Comparison of ENCODE assay signal across 8 mouse cellular contexts in the genomic region with DNA sequence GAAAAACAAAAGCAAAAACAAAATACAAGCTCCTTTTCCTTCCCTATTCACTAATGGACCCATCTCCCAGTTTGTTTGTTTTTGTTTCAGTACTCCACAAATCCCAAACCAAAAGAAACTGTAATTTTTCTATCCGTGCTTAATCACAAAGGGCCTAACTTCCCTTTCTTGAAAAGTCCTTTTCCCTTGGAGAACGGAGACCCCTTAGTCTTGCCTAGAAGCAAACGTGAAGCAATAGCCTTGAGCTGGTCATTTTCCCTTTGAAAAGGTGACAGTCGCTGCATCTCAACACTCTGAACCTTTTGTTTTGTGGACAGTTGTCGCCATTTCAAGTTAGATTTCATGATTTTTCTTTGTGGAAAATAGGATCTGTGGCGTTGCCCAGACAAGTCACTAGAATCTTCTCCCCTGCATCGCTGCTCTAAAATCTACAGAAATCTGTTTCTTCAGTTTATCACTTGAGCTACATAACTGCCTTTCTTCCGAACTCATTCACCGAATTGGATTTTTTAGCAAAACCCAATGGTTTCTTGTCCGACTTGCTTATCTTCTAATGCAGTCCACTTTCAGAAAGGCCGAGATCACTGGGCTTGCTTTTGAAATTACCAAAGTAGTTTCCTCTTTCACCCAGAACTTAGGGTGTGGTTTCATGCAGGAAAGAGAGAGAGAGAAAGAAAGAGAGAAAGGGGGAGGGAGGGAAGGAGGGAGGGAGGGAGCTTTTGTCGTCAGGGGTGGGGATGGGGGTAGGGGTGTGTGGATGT. TPM values are rescaled to one million over a fixed set of nuclear protein-coding genes. Genes with fewer than 3 reads are reported as not detected.
DNase-seq lines count a peak whose midpoint lies in the region; ATAC-seq and TF ChIP-seq lines count a peak whose summit lies in the region.

No protein-coding gene starts in this region.

- H3K4me1 ChIP-seq in forebrain, embryonic 13.5 days: peaks cover 37% of the 10 kb centered on the region
- H3K4me1 ChIP-seq in liver, embryonic 16.5 days (ENCODE audit: control insufficient read depth, low read depth, low read length): peaks cover 16% of the 10 kb centered on the region
- peaks cover 3% of the 10 kb centered on the region; the same call in 1 of the 2 replicates for H3K4me1 ChIP-seq in stomach, postnatal 0 days (replicated peaks; ENCODE audit: control insufficient read depth, insufficient read depth)

- peak overlapping the region; percentile 95 for H3K9ac ChIP-seq in forebrain, embryonic 13.5 days
- 0 out of 2 replicates have a peak overlapping the region, but pooled peaks have one; percentile 46 for H3K9ac ChIP-seq in liver, embryonic 16.5 days (ENCODE audit: low read depth, low read length)
- H3K9ac ChIP-seq in stomach, postnatal 0 days (ENCODE audit: low read length): 0 out of 2 replicates have a peak overlapping the region, but pooled peaks have one; percentile 32

- peaks cover 6% of the 10 kb centered on the region for H3K36me3 ChIP-seq in forebrain, embryonic 13.5 days (ENCODE audit: poor library complexity, severe bottlenecking)
- no peaks in the 10 kb centered on the region for H3K36me3 ChIP-seq in liver, embryonic 16.5 days (ENCODE audit: control insufficient read depth, insufficient read depth)
- no peaks in the 10 kb centered on the region for H3K36me3 ChIP-seq in stomach, postnatal 0 days (ENCODE audit: control insufficient read depth, insufficient read depth, low read length)

- WGBS in forebrain, embryonic 13.5 days: 1% methylated on average over 12 of the region's 12 CpGs
- 4% methylated on average over 12 of the region's 12 CpGs for WGBS in liver, embryonic 16.5 days (ENCODE audit: insufficient replicate concordance)
- 11% methylated on average over 12 of the region's 12 CpGs for WGBS in stomach, postnatal 0 days

- H3K4me2 ChIP-seq in forebrain, embryonic 13.5 days: peak overlapping the region; percentile 75
- H3K4me2 ChIP-seq in liver, embryonic 16.5 days (ENCODE audit: low read depth, low read length): peak overlapping the region; percentile 71
- H3K4me2 ChIP-seq in stomach, postnatal 0 days (replicated peaks; ENCODE audit: low read depth): peak overlapping the region; percentile 60

- DNase-seq in gastrocnemius, adult 18-20 months (ENCODE audit: low spot score): peak; percentile 32
- DNase-seq in gastrocnemius, postnatal 4 days (ENCODE audit: low spot score in 2 of 2): no peak
- peak; percentile 68 for DNase-seq in CD4-positive helper T cell, adult 2 months (ENCODE audit: low read depth, low spot score)
- DNase-seq in stomach, postnatal 0 days (ENCODE audit: low spot score): no peak
- DNase-seq in thymus, postnatal 14 days: no peak
- DNase-seq in left cerebral cortex, adult 11 months (ENCODE audit: low spot score): no peak

- no peak for TF ChIP-seq CTCF in stomach, postnatal 0 days (IDR thresholded peaks at IDR 0.05; ENCODE audit: low read depth)

- ATAC-seq in forebrain, embryonic 13.5 days: peak; percentile 13
- no peak for ATAC-seq in liver, embryonic 16.5 days (ENCODE audit: low read depth)
- ATAC-seq in stomach, postnatal 0 days (ENCODE audit: low FRiP score, low TSS enrichment): peak; percentile 7; the same call in 1 of the 2 replicates

- no peaks in the 10 kb centered on the region for H3K9me3 ChIP-seq in forebrain, embryonic 13.5 days (replicated peaks)
- H3K9me3 ChIP-seq in liver, embryonic 16.5 days (replicated peaks; ENCODE audit: control insufficient read depth, low read length): no peaks in the 10 kb centered on the region
- no peaks in the 10 kb centered on the region for H3K9me3 ChIP-seq in stomach, postnatal 0 days (ENCODE audit: control insufficient read depth, low read length)

- H3K27ac ChIP-seq in forebrain, embryonic 13.5 days: peak overlapping the region; percentile 97
- peak overlapping the region; percentile 77 for H3K27ac ChIP-seq in liver, embryonic 16.5 days (ENCODE audit: low read length)
- H3K27ac ChIP-seq in stomach, postnatal 0 days (replicated peaks): peak overlapping the region; percentile 93

- no peaks in the 10 kb centered on the region for H3K27me3 ChIP-seq in forebrain, embryonic 13.5 days
- H3K27me3 ChIP-seq in liver, embryonic 16.5 days (ENCODE audit: control insufficient read depth, insufficient read depth, low read depth, low read length): peaks cover 49% of the 10 kb centered on the region
- H3K27me3 ChIP-seq in stomach, postnatal 0 days (ENCODE audit: control insufficient read depth, insufficient read depth, low read length): no peaks in the 10 kb centered on the region

- H3K4me3 ChIP-seq in forebrain, embryonic 13.5 days: peak overlapping the region; percentile 63
- peak overlapping the region; percentile 65 for H3K4me3 ChIP-seq in liver, embryonic 16.5 days (ENCODE audit: low read depth, low read length)
- H3K4me3 ChIP-seq in stomach, postnatal 0 days (ENCODE audit: low read depth, low read length): peak overlapping the region; percentile 67

- TF ChIP-seq EP300 in stomach, postnatal 0 days (optimal IDR thresholded peaks at IDR 0.05): no peak

RNA-seq across cellular contexts. Expression of a gene that starts 0.9 kb away (rescaled TPM):
- 100 to 1,000 TPM; 101 to 171 TPM for total RNA-seq in gastrocnemius, adult 18-20 months (2021)
- 1,000 to 10,000 TPM; 1,312 to 1,441 TPM for total RNA-seq in gastrocnemius, postnatal 4 days (2021)
- 895 and 906 TPM in 2 replicates for polyA plus RNA-seq in forebrain, embryonic 13.5 days (2015; fragmentation: Nextera tagmentation; extraction: Ambion mirVana)
- 81.1 and 83.2 TPM in 2 replicates for polyA plus RNA-seq in liver, embryonic 16.5 days (2015; fragmentation: Nextera tagmentation; extraction: Ambion mirVana)
- 287 and 331 TPM in 2 replicates for polyA plus RNA-seq in stomach, postnatal 0 days (2015; fragmentation: Nextera tagmentation; extraction: Ambion mirVana)

RNA-seq across cellular contexts. Expression of a gene that starts 28.4 kb away (rescaled TPM):
- total RNA-seq in gastrocnemius, adult 18-20 months (2021): 1 to 10 TPM; 4.6 to 4.8 TPM
- 1 to 10 TPM; 4.6 to 7.6 TPM for total RNA-seq in gastrocnemius, postnatal 4 days (2021)
- polyA plus RNA-seq in forebrain, embryonic 13.5 days (2015; fragmentation: Nextera tagmentation; extraction: Ambion mirVana): 8.6 and 9.7 TPM in 2 replicates
- polyA plus RNA-seq in liver, embryonic 16.5 days (2015; fragmentation: Nextera tagmentation; extraction: Ambion mirVana): 3.2 and 3.6 TPM in 2 replicates
- 6.9 and 7.2 TPM in 2 replicates for polyA plus RNA-seq in stomach, postnatal 0 days (2015; fragmentation: Nextera tagmentation; extraction: Ambion mirVana)

Comparison
In these comparisons a context has a peak if more than half of its experiments do, and no peak if none do; other contexts are left out.
1. DNase-seq: peak in gastrocnemius, adult 18-20 months (single experiment) and CD4-positive helper T cell, adult 2 months (single experiment); none in gastrocnemius, postnatal 4 days (0 of 2), stomach, postnatal 0 days (single experiment), thymus, postnatal 14 days (single experiment) and left cerebral cortex, adult 11 months (single experiment).
2. H3K9ac ChIP-seq: peak in every context shown above with its lines; median percentile 95 in forebrain, embryonic 13.5 days; 46 in liver, embryonic 16.5 days; 32 in stomach, postnatal 0 days.
3. Peak in every context shown above with its lines, with median percentiles within 50 percentile points of each other: H3K27ac ChIP-seq, H3K4me2 ChIP-seq and H3K4me3 ChIP-seq.